ENCODE assay signal across 9 mouse cellular contexts in genomic region chr9:31384786-31385499, GRCm38 (mm10). TPM values are rescaled to one million over a fixed set of nuclear protein-coding genes. Genes with fewer than 3 reads are reported as not detected.
DNase-seq lines count a peak whose midpoint lies in the region; ATAC-seq and TF ChIP-seq lines count a peak whose summit lies in the region.
"Had no signal": no experiment of that assay in that cellular context is flagged by ENCODE, and none has a peak within 500 bp of the region (broad histone marks: within the 10 kb centered on the region; RNA-seq: fewer than 3 reads in every experiment).

No protein-coding gene starts in this region.

- no peak overlapping the region for H3K27ac ChIP-seq in kidney, postnatal 0 days
- H3K27ac ChIP-seq in hindbrain, embryonic 12.5 days: no peak overlapping the region
- no peak overlapping the region for H3K27ac ChIP-seq in midbrain, embryonic 14.5 days (replicated peaks; ENCODE audit: low read depth, low read length)

- no peaks in the 10 kb centered on the region for H3K9me3 ChIP-seq in kidney, postnatal 0 days (replicated peaks; ENCODE audit: low read length)
- no peaks in the 10 kb centered on the region for H3K9me3 ChIP-seq in hindbrain, embryonic 12.5 days (replicated peaks)
- no peaks in the 10 kb centered on the region for H3K9me3 ChIP-seq in midbrain, embryonic 14.5 days (ENCODE audit: control insufficient read depth, low read length)

- peak; percentile 19 for DNase-seq in adrenal gland, adult 2 months
- DNase-seq in adrenal gland, postnatal 4 days (ENCODE audit: low spot score in 2 of 2): no peak
- no peak for DNase-seq in kidney, postnatal 0 days (ENCODE audit: low spot score)
- DNase-seq in kidney, adult 8-10 months: no peak
- no peak for DNase-seq in midbrain, embryonic 14.5 days
- DNase-seq in left cerebral cortex, adult 8-10 months (ENCODE audit: low spot score in 2 of 2): no peak
- DNase-seq in thymus, postnatal 14 days: no peak
- DNase-seq: retina, postnatal 1 day had no signal

- peak overlapping the region; percentile 83; the same call in 1 of the 2 replicates for H3K4me2 ChIP-seq in kidney, postnatal 0 days (ENCODE audit: low read length)
- peak overlapping the region; percentile 69; the same call in 1 of the 2 replicates for H3K4me2 ChIP-seq in hindbrain, embryonic 12.5 days (replicated peaks)
- H3K4me2 ChIP-seq in midbrain, embryonic 14.5 days (ENCODE audit: low read length): peak overlapping the region; percentile 86; the same call in 1 of the 2 replicates

- TF ChIP-seq CTCF in kidney, postnatal 0 days (IDR thresholded peaks at IDR 0.05; ENCODE audit: low read depth): no peak

- no peak overlapping the region for H3K4me3 ChIP-seq in kidney, postnatal 0 days (replicated peaks; ENCODE audit: low read depth, low read length)
- no peak overlapping the region for H3K4me3 ChIP-seq in hindbrain, embryonic 12.5 days
- H3K4me3 ChIP-seq in midbrain, embryonic 14.5 days (replicated peaks; ENCODE audit: low read depth, low read length): no peak overlapping the region

- H3K36me3 ChIP-seq in kidney, postnatal 0 days (ENCODE audit: insufficient read depth, low read length): no peaks in the 10 kb centered on the region
- H3K36me3 ChIP-seq in hindbrain, embryonic 12.5 days: no peaks in the 10 kb centered on the region
- peaks cover 9% of the 10 kb centered on the region; the same call in 1 of the 2 replicates for H3K36me3 ChIP-seq in midbrain, embryonic 14.5 days (ENCODE audit: control insufficient read depth, insufficient read depth, low read length)

- peaks cover 8% of the 10 kb centered on the region; the same call in 1 of the 2 replicates for H3K4me1 ChIP-seq in kidney, postnatal 0 days (replicated peaks; ENCODE audit: insufficient read depth, low read length)
- H3K4me1 ChIP-seq in hindbrain, embryonic 12.5 days: peaks cover 15% of the 10 kb centered on the region
- H3K4me1 ChIP-seq in midbrain, embryonic 14.5 days (ENCODE audit: control insufficient read depth, insufficient read depth, low read length): peaks cover 14% of the 10 kb centered on the region

- no peak for ATAC-seq in kidney, postnatal 0 days (replicated peaks; ENCODE audit: low FRiP score, low read depth)
- ATAC-seq in hindbrain, embryonic 12.5 days (ENCODE audit: low FRiP score): no peak
- ATAC-seq in midbrain, embryonic 14.5 days (ENCODE audit: low FRiP score, low TSS enrichment): no peak

- 76% methylated on average over 17 of the region's 17 CpGs for WGBS in kidney, postnatal 0 days
- WGBS in hindbrain, embryonic 12.5 days: 84% methylated on average over 17 of the region's 17 CpGs
- WGBS in midbrain, embryonic 14.5 days: 82% methylated on average over 17 of the region's 17 CpGs

- no peak overlapping the region for H3K9ac ChIP-seq in kidney, postnatal 0 days (ENCODE audit: low read depth, low read length)
- H3K9ac ChIP-seq in hindbrain, embryonic 12.5 days: no peak overlapping the region
- H3K9ac ChIP-seq in midbrain, embryonic 14.5 days (replicated peaks; ENCODE audit: low read length): no peak overlapping the region

- H3K27me3 ChIP-seq in kidney, postnatal 0 days (ENCODE audit: insufficient read depth, low read length): no peaks in the 10 kb centered on the region
- H3K27me3 ChIP-seq in hindbrain, embryonic 12.5 days: no peaks in the 10 kb centered on the region
- no peaks in the 10 kb centered on the region for H3K27me3 ChIP-seq in midbrain, embryonic 14.5 days (ENCODE audit: control insufficient read depth, insufficient read depth, low read length)

RNA-seq across cellular contexts. Expression of gene Nfrkb, which starts 1.0 kb away (rescaled TPM):
- 10 to 100 TPM; 15.7 to 19.0 TPM for total RNA-seq in adrenal gland, adult 2 months (2021)
- polyA plus RNA-seq in adrenal gland, adult 2 months (2012; rRNA removed): 17.7 and 18.7 TPM in 2 replicates
- 10 to 100 TPM; 40.3 to 42.0 TPM for total RNA-seq in adrenal gland, postnatal 4 days (2021)
- 14.4 and 18.2 TPM in 2 replicates for polyA plus RNA-seq in kidney, postnatal 0 days (2015; fragmentation: Nextera tagmentation; extraction: Ambion mirVana)
- 28.2 and 29.1 TPM in 2 replicates for polyA plus RNA-seq in hindbrain, embryonic 12.5 days (2016; fragmentation: Nextera tagmentation; extraction: Ambion mirVana)
- 35.5 and 41.8 TPM in 2 replicates for polyA plus RNA-seq in midbrain, embryonic 14.5 days (2014; fragmentation: Nextera tagmentation; extraction: Ambion mirVana)
- 10 to 100 TPM; 27.6 to 30.4 (median 29.2) TPM for total RNA-seq in left cerebral cortex, adult 8-10 months (2022)
